Mouse (Mus musculus) CD4-positive, CD25-positive, alpha-beta regulatory T cell, adult 2 months (primary cell): ENCODE data around the gene Pigu.

Source experiments
- DNase-seq: peaks from one replicate; pipeline ENCODE4 v3.0.0-alpha.2; 2012; ENCODE audit warnings: low read depth, low spot score

Gene Pigu

GRCm38 (mm10) chr2:155356971-155357591, at the start of gene Pigu:
Pigu (minus strand) TSS chr2:155357430.
- DNase-seq = peak; percentile 96

GRCm38 (mm10) chr2:155404635-155405034, 47.4 kb upstream of the Pigu start:
- no peak for DNase-seq

- no peak for DNase-seq
These were observed 44.7 kb upstream of the Pigu start for GRCm38 (mm10) chr2:155401926-155402325.

DNA sequence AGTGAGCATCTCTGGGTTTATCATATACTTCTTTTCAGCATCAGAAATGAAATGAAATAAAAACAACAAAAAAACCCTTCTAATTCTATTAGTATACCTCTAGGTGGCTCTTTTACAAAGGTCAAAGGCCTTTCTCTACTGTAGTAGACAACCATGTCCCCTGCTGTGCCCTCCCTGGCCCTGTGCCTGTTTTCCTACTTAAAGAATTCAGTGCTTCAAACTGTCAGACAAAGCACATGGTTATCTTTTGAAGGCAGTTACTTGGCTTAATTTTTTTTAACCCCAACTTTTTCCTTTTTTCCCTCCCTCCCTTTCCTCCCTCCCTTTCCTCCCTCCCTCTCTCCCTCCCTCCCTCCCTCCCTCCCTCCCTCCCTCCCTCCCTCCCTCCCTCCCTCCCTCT, 43.0 kb upstream of the Pigu start:
- no peak for DNase-seq

DNA sequence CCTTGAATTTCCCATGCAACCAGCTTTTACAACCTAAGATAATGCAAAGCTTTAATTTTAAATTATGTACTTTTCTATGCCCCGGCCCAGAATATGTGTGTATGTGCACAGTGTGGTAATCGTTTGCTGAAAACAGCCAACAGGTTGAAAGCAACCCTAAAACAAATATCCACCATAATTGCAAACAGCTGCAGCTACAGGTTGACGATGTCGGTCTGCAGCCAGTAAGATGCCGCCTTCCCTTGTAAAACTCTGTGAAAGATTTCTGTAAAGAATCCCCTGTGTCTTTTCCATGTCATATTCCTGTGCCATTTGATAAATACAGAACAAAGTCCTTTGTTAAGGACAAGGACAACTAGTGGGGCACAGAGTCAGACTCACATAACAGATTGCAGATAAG, 37.4 kb upstream of the Pigu start:
- no peak for DNase-seq

DNA sequence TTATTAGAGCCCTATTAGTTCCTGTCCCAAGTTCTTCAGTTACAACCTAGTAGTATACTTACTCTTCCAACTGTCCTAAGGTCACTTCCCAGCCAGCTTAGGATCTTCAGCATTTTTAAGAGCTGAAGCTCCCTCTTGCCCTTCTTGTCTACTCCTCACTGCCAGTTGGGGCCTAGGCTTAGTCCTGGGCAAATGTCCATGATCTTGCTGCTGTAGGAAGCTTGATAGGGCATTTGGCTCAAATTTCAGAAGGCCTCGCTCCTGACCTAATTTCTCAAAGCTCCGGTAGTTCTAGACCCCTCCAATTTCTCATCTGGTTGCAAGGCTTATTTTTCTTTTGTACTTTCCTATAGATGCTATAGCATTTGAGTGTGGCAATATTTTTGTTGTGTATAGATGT, 31.3 kb upstream of the Pigu start:
- DNase-seq = no peak

GRCm38 (mm10) chr2:155387052-155387451, 29.8 kb upstream of the Pigu start:
- DNase-seq = no peak

- DNase-seq = no peak
These were observed 29.3 kb upstream of the Pigu start for GRCm38 (mm10) chr2:155386534-155386899.

- no peak for DNase-seq
These were observed 28.7 kb upstream of the Pigu start for GRCm38 (mm10) chr2:155385731-155386533.

DNA sequence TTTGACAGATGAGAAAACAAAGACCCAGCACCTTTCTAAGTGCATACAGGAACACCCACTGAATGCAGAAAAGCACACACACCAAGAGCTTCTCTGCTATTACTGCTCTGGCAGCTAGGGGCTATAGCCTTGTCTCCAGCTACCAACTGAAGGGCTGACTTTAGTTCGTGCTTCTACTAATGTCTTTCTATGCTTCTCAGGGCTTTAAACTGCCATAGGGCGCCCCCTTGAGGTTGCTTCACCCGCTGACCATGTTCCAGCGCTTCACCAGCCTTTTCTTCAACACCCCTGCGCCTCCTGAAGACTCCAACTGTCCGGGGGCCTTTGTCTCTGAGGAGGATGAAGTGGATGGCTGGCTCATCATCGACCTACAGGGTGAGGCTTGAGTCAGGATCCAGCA, 27.9 kb upstream of the Pigu start:
- peak; percentile 91 for DNase-seq

GRCm38 (mm10) chr2:155382791-155383438, 25.7 kb upstream of the Pigu start:
- peak; percentile 30 for DNase-seq

DNA sequence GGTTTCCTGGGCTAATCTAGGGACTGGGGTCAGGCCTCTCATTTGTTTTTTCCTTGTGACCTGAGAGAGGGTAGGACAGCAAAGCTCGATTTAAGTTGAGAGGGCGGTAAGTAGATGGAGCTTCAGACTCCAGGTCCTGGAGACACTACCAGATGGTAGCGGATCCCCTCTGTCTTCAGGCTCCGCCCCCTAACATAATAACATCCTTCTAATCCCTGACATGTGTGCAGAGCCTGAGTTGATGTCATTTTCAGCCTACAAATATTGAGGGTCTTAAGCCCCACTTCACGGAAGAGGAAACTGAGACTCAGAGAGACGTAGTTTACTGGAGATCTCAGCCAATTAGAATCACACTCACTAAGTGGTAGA, 25.1 kb upstream of the Pigu start:
- DNase-seq = no peak

DNA sequence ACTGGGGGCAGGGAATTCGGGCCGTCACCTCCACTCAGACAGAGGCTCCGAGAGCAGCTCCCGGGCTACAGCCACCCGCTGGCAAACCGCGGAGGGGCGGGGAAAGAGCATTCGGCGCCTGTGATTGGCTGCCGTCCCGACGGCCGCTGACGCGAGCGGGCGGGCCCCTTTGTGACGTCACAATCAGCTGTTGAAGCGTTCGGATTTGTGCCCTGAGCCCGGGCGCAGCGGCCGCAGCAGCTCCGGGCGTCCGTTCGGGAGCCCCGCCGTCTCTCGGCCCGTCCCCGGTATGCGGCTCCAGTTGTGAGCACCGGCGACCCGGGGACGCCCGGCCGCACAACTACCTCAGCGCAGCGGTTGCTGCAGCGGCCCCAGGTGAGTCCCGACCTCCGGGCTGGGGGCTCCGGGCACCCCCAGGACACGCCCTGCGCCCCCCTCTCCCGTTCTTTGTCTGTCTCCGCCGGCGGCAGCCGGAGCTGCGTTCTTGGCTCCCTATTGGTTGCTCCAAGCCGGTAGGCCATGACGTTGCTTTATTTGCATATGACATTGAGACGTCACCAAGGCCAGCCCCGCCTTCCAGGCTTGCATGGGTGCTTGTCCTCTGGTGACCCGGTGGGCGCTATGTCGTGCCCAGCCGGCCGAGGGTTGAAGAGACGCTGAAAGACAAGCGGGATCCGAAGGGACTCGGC, 24.6 kb upstream of the Pigu start:
- DNase-seq = peak; percentile 97

- peak; percentile 31 for DNase-seq
These were observed 23.8 kb upstream of the Pigu start for GRCm38 (mm10) chr2:155381060-155381437.

- no peak for DNase-seq
These were observed 23.2 kb upstream of the Pigu start, which contains the start of gene Trp53inp2 for GRCm38 (mm10) chr2:155380261-155381059. Trp53inp2 (plus strand) TSS chr2:155381059.

DNA sequence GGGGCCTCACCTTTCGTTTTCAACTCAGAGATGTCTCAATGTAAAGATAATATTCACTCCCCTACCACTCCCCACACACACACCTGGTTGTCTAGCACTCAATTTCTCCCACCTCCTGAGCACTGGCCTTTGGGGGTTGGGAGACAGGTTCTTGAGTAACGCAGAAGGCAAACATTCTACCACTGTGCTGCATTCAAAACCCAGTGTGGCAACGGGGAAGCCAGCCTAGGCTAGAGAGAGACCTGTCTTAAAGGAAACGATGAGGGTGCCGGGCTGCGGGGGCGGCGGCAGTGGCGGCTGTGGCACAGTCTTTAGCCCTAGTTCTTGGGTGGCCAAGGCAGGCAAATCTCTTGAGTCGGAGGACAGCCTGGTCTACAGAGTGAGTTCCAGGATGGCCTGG, 19.0 kb upstream of the Pigu start:
- no peak for DNase-seq

DNA sequence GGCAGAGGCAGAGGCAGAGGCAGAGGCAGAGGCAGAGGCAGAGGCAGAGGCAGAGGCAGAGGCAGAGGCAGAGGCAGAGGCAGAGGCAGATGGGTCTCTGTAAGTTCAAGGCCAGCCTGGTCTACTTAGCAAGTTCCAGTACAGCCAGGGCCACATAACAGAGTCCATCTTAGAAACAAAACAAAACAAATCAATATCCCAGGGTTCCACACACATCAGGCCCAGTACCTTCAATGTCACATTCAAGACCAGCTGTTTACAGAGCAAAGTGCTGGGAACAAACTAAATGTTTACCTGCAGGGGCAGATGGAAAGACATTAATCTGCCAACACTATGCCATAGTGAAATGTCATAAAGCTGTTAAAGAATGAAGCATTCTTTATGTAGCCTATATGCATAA, 17.3 kb upstream of the Pigu start:
- DNase-seq = no peak

GRCm38 (mm10) chr2:155373886-155374285, 16.7 kb upstream of the Pigu start:
- DNase-seq = no peak

- DNase-seq = no peak
These were observed 16.1 kb upstream of the Pigu start for GRCm38 (mm10) chr2:155373302-155373701.

GRCm38 (mm10) chr2:155372451-155372850, 15.2 kb upstream of the Pigu start:
- DNase-seq = no peak

DNA sequence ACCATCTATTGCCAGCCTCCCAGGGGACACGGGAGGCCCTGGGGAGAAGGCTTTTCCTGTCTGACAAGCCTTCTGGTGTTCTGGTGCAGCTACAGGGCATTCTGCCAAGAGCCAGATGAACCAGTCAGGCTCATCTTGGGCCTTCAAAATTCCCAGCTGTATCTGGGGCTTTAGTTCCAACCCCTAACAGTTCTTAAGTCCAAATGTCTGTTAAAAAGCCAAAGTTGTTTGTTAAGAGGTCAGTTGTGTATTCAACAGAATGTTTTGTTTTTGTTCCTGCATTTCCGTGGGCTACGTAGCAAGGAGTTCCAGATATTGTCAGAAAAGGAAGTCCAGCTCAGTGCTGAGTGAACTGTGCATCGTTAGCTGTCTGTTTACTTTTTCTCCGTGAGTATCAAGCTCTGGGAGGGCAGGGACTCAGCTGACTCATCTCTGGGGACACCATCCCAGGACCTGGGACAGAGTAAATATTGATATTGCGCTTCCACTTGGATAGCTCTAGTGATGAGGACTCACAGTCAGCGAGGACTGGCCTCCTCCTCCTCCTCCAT, 12.2 kb upstream of the Pigu start:
- DNase-seq = no peak
